Mouse (Mus musculus): ENCODE measurements around the gene Depdc5. TPM values are rescaled to one million over a fixed set of nuclear protein-coding genes. Genes with fewer than 3 reads are reported as not detected.
A peak's percentile ranks its signal among the peaks of the same experiment; 100 is the strongest.

Depdc5 gene
- total RNA-seq, 2 experiments from 2014 or later, result 67.7 to 69.6 TPM

DNA sequence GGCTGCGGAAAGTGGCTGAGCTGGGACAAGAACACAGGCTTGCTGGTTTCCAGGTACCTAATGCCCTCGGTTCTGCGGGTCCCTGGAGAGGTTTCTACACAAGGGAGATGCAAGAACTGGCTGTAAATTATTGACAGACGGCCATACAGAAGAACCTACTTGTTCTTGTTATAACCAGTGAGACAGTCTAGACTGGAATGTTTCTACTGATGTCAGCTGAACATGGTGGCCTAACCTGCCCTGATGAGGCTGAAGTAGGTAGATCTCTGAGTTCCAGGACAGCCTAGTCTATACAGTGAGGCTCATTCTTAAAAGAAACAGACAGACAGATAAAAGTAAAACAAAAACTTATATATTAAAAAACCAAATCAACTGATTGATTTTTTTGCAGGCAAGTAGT lies 140.6 kb downstream of the Depdc5 start:
- TF ChIP-seq CTCF (IDR thresholded peaks at IDR 0.05), result no peak
- H3K27ac ChIP-seq, result peak overlapping the region; percentile 91
- intact Hi-C loops (cut with DNase I), result no loop called here
- no peak overlapping the region for H3K4me3 ChIP-seq
- no peak for DNase-seq (ENCODE audit: extremely low spot score in 1 of 2, low spot score in 2 of 2)

DNA sequence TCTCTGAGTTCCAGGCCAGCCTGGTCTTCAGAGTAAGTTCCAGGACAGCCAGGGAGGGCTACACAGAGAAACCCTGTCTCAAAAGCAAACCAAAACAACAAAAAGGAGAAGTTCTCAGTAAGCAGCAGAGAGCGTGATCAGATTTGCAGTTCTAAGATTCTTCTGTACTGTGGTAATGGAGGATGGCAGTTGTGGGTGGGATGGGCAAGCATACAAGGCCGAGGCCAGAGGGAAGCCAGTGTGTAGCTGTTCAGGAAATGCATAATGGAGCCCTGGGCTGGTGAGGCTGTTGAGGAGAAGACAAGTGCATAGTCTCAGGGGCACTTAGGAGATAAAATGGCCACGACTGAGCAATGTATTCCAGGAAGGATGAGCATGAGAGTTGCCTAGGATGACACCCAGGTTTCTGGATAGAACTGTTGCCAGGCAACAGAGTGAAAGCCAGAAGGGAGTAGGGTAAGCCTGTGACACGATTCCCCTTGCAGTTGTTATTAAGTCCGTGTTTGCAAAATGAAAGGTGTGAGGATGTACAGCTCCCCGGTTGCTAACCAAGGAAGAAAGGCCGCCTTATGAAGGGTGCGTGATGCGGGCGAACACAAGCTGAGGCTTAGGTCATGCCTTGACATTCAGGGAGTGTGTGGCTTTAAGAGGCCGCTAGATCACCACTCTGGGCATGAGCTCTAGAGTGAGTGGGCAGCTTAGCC lies 142.1 kb downstream of the Depdc5 start:
- DNase-seq (ENCODE audit: extremely low spot score in 1 of 2, low spot score in 2 of 2), result no peak
- Histone ChIP-seq H3K4me3 (no peak overlapping the region), H3K27ac (peak overlapping the region; percentile 91)
- intact Hi-C loops (cut with DNase I), result loop anchor here (2.0 kb wide), 1 partner anchor 15 kb away; no protein-coding TSS in a partner anchor
- no peak for TF ChIP-seq CTCF (IDR thresholded peaks at IDR 0.05)

DNA sequence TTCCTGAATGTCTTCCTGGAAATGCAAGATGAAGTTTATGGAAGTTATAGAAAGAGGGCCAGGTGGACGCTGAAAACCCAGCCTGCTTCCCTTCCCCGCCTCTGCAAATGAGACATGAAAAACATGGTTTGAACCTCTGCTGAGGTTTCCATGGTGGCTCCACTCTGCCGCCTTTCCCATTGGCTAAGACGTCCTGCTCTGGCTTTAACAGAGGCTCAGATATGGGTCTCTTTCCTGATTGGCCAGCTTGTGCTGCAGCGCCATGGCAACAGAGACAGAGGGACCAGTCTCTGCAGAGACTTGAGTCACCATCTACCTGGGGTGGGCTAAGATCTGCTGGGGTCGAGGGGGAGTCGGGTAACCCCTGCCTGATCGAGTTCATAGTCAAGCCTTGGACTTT lies 143.2 kb downstream of the Depdc5 start:
- Histone ChIP-seq H3K27ac (peak overlapping the region; percentile 91), H3K4me3 (no peak overlapping the region)
- no peak for TF ChIP-seq CTCF (IDR thresholded peaks at IDR 0.05)
- peak; percentile 70 to 75 for DNase-seq (ENCODE audit: extremely low spot score in 1 of 2, low spot score in 2 of 2)
- intact Hi-C loops (cut with DNase I), result loop anchor here (2.0 kb wide), 1 partner anchor 16 kb away; no protein-coding TSS in a partner anchor

DNA sequence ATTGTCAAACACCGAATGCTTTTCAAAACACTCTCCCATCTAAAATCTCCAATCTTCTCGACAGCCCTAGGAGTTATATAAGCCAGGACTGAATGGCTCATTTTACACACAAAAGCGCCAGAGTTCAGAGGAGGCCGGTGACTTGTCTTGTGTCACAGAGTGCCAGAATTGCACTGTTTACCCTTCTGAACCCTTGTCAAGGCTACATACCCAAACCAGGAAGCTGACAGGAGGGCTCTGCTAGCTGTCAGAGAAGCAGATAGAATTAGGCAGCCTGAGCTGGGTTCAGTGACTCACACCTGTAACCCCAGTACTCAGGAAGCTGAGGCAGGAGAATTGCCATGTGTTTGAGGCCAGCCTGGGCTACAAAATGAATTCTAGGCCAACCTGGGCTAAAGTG lies 143.9 kb downstream of the Depdc5 start:
- TF ChIP-seq CTCF (IDR thresholded peaks at IDR 0.05), result no peak
- DNase-seq (ENCODE audit: extremely low spot score in 1 of 2, low spot score in 2 of 2), result no peak
- Histone ChIP-seq H3K4me3 (no peak overlapping the region), H3K27ac (peak overlapping the region; percentile 91)
- intact Hi-C loops (cut with DNase I), result loop anchor here (2.0 kb wide), 1 partner anchor 17 kb away; no protein-coding TSS in a partner anchor

DNA sequence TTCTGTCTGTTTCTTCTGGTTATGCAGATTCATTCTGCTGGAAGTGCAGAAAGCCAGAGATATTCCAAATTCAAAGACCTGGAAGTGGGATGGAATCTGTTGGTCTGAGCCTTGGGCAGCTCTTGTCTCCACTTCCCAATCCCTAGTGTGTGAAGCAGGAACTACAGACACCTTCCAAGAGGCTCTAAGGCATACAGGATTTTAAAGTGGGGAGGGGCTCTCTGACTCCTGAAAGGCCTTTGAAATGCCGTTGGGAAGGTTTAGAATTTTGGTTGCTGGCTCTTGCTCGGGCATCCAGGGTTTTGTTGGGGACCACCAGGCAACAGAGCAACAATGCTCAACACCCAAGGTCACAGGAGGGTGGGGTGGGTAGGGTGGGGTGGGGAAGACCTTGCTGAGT lies 145.8 kb downstream of the Depdc5 start:
- intact Hi-C loops (cut with DNase I), result no loop called here
- Histone ChIP-seq H3K27ac (peak overlapping the region; percentile 53; the same call in 1 of the 2 replicates), H3K4me3 (no peak overlapping the region)
- DNase-seq (ENCODE audit: extremely low spot score in 1 of 2, low spot score in 2 of 2), result no peak
- no peak; the same call in 1 of the 2 replicates for TF ChIP-seq CTCF (IDR thresholded peaks at IDR 0.05)

DNA sequence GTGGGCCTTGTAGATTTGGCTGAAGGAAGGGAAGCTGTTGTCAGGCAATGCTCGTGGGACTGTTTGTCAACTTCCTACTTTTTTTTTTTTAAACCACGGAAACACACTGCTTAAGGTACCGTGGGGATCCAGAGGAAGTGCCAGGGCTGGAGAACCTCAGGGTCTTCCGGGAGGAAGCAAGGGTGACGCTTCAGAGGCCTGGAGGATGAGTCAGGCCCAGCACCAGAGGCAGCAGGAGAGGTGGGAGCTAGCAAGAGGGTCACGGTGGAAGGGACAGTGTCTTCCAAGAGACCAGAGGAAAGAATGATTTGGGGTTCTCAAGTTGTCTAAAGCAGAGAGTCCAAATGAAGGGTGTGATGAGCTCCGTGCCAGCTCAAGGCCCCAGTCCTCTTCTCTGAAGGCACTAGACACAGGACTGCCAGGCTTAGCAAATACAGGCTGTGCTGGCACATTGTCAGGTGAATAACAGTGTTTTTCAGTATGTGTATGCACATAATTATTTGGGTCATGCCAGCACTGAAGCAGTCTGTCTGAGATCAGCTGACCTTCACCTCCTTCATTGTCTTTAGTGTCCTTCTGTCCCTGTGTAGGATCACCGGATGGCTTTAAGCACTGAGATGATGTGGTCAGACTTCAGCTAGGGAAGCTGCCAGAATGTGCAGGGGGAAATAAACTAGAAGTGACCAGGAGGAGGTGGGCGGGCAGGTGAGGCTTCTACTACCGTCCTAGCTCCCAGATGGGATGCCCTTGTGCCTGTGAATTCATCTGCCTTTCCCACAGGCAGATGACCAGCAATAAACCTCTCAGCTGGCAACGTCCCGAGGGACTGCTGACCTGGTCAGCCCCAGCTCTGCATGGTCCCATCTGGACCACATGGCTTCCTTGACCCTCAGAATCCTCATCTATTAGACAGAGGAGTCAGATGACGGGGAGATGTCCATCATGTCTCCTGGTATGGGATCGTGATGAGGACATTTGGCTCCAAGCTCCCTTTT lies 146.6 kb downstream of the Depdc5 start:
- intact Hi-C loops (cut with DNase I), result no loop called here

DNA sequence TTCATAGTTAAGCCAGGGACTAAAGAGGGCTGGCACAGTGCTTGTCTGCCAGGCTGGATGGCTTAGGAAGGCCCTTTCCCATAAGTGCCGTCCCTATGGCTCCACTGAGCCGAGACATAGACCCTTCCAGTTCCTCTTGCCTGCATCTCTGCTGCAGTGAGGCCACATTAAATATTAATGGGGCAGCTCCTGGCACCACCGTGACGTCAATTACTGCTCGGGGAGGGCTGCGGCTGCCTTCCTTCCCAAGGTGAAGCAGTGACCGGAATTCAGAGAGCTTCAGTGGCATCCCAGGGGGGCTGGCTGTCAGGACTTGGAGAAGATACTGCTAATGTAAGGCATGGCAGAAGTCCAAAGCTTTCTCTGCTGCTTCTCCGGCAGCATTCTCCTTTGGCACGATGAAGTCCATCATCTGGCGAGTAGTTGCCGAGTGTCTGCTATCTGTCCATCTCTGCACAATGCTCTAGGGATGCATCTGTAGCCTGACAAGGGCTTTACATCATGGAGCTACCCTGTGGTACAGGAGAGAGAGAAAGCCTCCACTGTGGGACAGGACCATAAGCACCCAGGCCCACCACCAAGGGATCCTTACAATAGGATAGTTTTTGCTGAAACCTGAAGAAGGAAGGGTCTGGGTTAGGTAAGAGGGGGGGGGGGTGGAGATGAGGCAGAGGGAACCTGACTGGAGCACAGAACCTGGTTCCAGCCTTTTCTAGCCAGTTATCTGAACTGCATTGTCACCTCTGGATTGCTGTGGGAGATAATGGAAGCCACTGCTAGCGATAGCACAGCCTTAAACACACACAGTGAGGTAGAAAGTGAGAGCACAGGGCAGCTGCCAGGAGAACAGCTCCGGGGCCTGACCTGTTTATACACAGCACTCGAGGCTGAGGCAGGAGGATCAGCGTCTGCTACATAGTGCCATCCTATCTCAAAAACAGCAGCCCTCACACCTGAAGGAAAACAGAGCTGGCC lies 147.9 kb downstream of the Depdc5 start:
- Histone ChIP-seq H3K4me3 (peak overlapping the region; percentile 11; the same call in 1 of the 2 replicates), H3K27ac (peak overlapping the region; percentile 80)
- TF ChIP-seq CTCF (IDR thresholded peaks at IDR 0.05), result no peak
- intact Hi-C loops (cut with DNase I), result no loop called here
- DNase-seq (ENCODE audit: extremely low spot score in 1 of 2, low spot score in 2 of 2), result peak in 1 of 2 experiments; percentile 48

More for the DNA sequence above, 146.6 kb downstream of the Depdc5 start:
- peak overlapping the region; percentile 80 for H3K27ac ChIP-seq
- DNase-seq (ENCODE audit: extremely low spot score in 1 of 2, low spot score in 2 of 2), result no peak
- H3K4me3 ChIP-seq, result no peak overlapping the region
- TF ChIP-seq CTCF (IDR thresholded peaks at IDR 0.05), result no peak

DNA sequence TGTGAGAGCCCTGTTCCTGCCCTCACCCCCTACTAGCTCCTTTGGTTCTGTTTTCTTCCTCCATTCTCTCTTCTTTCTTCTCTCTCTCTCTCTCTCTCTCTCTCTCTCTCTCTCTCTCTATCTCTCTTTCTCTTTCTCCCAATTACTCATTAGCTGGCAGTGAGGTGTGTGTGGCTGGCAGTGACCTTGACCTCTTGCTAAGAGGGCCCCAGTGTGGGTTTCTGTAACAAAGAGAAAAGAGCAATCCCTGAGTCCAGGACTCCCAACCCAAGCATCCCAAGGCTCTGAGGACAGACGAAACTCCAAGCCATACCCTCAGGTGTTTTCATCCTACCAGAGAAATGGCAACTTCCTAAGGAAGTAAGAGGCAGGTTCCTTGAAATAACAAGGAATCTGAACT lies 150.6 kb downstream of the Depdc5 start:
- Histone ChIP-seq H3K27ac (no peak overlapping the region), H3K4me3 (no peak overlapping the region)
- no peak for TF ChIP-seq CTCF (IDR thresholded peaks at IDR 0.05)
- intact Hi-C loops (cut with DNase I), result loop anchor here (2.0 kb wide), 1 partner anchor 13 kb away; no protein-coding TSS in a partner anchor
- DNase-seq (ENCODE audit: extremely low spot score in 1 of 2, low spot score in 2 of 2), result no peak

DNA sequence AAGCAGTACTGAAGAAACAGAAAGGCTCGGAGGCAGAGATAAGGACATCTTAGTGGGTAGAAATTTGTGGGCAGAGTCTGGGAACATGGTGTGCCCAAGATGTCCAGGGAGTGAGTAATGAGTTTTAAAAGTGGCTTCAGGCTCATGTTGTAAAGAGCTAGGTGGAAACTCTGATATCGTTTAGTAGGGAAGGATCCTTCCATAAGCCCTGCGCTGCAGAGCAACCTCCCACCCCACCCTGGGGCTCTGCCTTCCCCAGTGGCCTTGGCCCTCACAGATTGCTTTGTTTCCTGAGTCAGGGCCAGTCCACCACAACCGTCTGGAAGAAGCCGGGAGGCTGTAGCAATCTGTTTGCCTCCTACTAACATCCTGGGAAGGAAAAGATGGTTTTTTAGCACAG lies 152.1 kb downstream of the Depdc5 start:
- DNase-seq (ENCODE audit: extremely low spot score in 1 of 2, low spot score in 2 of 2), result no peak
- Histone ChIP-seq H3K4me3 (no peak overlapping the region), H3K27ac (peak overlapping the region; percentile 82)
- no peak for TF ChIP-seq CTCF (IDR thresholded peaks at IDR 0.05)
- intact Hi-C loops (cut with DNase I), result loop anchor here (1.0 to 2.0 kb wide), 2 partner anchors 15 to 24 kb away; no protein-coding TSS in a partner anchor

DNA sequence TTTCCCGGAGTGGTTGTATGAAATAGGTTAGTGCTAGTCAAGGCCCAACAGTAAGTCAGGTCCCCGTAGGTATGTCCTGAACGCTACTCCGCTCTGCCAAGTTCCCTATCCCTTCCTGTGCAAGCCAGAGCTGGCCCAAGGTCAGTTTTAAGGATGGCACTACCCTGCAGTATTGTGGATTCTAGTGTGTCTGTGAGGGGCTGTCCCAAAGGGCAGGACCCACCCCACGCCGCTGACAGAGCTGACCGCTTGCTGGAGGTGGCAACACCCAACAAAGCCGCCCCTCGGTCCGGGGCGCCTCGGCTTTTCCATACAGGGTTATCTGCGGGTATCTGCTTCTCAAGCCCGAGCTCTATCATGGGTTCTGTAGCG lies 154.7 kb downstream of the Depdc5 start:
- Histone ChIP-seq H3K27ac (peak overlapping the region; percentile 100), H3K4me3 (peak overlapping the region; percentile 66)
- no peak for DNase-seq (ENCODE audit: extremely low spot score in 1 of 2, low spot score in 2 of 2)
- intact Hi-C loops (cut with DNase I), result loop anchor here (1.0 to 2.0 kb wide), 2 partner anchors 28 to 67 kb away; no protein-coding TSS in a partner anchor
- no peak for TF ChIP-seq CTCF (IDR thresholded peaks at IDR 0.05)
